Mouse (Mus musculus): Measurements from ENCODE around the gene Gpc2. TPM values are rescaled to one million over a fixed set of nuclear protein-coding genes. Genes with fewer than 3 reads are reported as not detected.

Gene Gpc2
- 1.4 and 2.2 TPM in 2 replicates for polyA plus RNA-seq (2012; rRNA removed)

DNA sequence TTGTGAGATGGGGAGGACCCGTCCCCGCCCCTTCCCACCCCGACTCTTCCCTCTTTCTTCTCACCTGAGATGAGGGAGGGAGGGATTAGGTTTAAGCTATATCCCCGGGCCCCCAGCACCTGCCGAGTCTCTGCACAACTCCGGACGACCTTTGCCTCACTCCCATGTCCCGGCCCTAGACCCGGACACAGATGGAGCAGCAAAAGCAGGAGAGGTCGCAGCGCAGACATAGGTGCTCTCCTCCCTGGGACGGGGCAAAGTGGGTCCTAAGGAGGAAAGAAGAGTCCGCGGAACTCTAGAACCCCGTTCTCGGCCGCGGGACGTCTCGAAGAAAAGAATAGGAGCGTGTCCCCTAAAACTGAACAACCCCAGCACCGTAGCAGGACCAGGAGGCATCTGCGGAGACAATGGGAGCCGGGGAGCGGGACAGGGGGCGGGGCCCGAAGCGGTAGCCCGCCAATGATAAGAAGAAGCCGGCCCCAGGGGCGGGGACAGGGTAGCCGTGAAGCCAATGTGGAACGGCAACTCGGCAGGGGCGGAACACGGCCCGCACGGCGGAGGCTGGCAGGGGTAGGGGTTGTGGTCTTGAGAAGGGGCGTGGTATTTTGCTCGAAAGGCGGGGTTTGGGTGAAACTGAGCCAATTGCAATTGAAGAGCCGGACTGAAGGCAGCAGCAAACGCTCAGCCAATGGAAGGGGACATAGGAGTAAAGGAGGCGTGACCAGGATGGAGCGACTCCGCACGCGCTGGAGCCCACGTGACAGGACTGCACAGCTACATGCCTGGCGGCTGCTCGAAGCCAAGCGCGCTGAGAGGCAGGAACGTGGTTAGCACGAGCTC lies at the start of gene Gpc2, which contains the start of the genes Gm43720 and Stag3:
Gene Gpc2 (minus strand): TSS at position 421 of the 840 bp plus-strand sequence.
Gene Gm43720 (minus strand): TSS at position 374 of the 840 bp plus-strand sequence.
Gene Stag3 (plus strand): TSS at position 656 of the 840 bp plus-strand sequence.

GRCm38 (mm10) chr5:138272409-138272923 lies 7.3 kb downstream of the Gpc2 start, which contains the start of gene Gal3st4:
TSS of gene Gal3st4 (minus strand) at chr5:138272840.

GRCm38 (mm10) chr5:138263260-138264206 lies 16.3 kb downstream of the Gpc2 start, which contains the start of gene BC037034:
TSS of gene BC037034 (minus strand) at chr5:138264033.

GRCm38 (mm10) chr5:138255353-138256093 lies 24.3 kb downstream of the Gpc2 start, which contains the start of gene Lamtor4:
TSS of gene Lamtor4 (plus strand) at chr5:138255482.

GRCm38 (mm10) chr5:138225700-138226099 lies 54.1 kb downstream of the Gpc2 start, which contains the start of gene Nxpe5:
TSS of gene Nxpe5 (plus strand) at chr5:138225898.

Other genes with a start within 250 kb of the Gpc2 start
- not detected in 2 replicates for gene Smok3c, start 226.8 kb downstream of the Gpc2 start, polyA plus RNA-seq (2012; rRNA removed)
- 2.4 and 2.7 TPM in 2 replicates for gene Zkscan1, start 194.9 kb downstream of the Gpc2 start, polyA plus RNA-seq (2012; rRNA removed)
- gene Zscan21, start 163.1 kb downstream of the Gpc2 start, polyA plus RNA-seq (2012; rRNA removed): 8.4 and 8.6 TPM in 2 replicates
- 1.1 and 1.3 TPM in 2 replicates for gene Zfp113, start 124.3 kb downstream of the Gpc2 start, polyA plus RNA-seq (2012; rRNA removed)
- 59.9 and 71.7 TPM in 2 replicates for gene Cops6, start 118.9 kb downstream of the Gpc2 start, polyA plus RNA-seq (2012; rRNA removed)
- 11.7 and 12.6 TPM in 2 replicates for gene Ap4m1, start 108.0 kb downstream of the Gpc2 start, polyA plus RNA-seq (2012; rRNA removed)
- gene Mcm7, start 107.6 kb downstream of the Gpc2 start, polyA plus RNA-seq (2012; rRNA removed): 136 TPM in 2 replicates
- gene Taf6, start 92.6 kb downstream of the Gpc2 start, polyA plus RNA-seq (2012; rRNA removed): 26.7 and 32.9 TPM in 2 replicates
- 10.2 and 10.4 TPM in 2 replicates for gene Cnpy4, start 92.5 kb downstream of the Gpc2 start, polyA plus RNA-seq (2012; rRNA removed)
- gene Mblac1, start 85.7 kb downstream of the Gpc2 start, polyA plus RNA-seq (2012; rRNA removed): 1.9 TPM in 2 replicates
- gene Nxpe5, start 54.1 kb downstream of the Gpc2 start, polyA plus RNA-seq (2012; rRNA removed): 0.07 and 0.16 TPM in 2 replicates
- 34.9 and 35.6 TPM in 2 replicates for gene Lamtor4, start 24.5 kb downstream of the Gpc2 start, polyA plus RNA-seq (2012; rRNA removed)
- gene BC037034, start 16.0 kb downstream of the Gpc2 start, polyA plus RNA-seq (2012; rRNA removed): 19.6 and 21.8 TPM in 2 replicates
- gene Gal3st4, start 7.2 kb downstream of the Gpc2 start, polyA plus RNA-seq (2012; rRNA removed): 0.02 TPM in 1 of 2 replicates, not detected in the other
- gene Gm43720, start within 50 bp of the Gpc2 start, polyA plus RNA-seq (2012; rRNA removed): 0.02 TPM in 1 of 2 replicates, not detected in the other
- 2.3 and 4.1 TPM in 2 replicates for gene Stag3, start 235 bp upstream of the Gpc2 start, polyA plus RNA-seq (2012; rRNA removed)
- 0.26 and 0.29 TPM in 2 replicates for gene Pvrig, start 62.0 kb upstream of the Gpc2 start, polyA plus RNA-seq (2012; rRNA removed)
- gene Zfp157, start 161.5 kb upstream of the Gpc2 start, polyA plus RNA-seq (2012; rRNA removed): 2.2 and 2.4 TPM in 2 replicates

Measured in liver, embryonic 14 days (tissue).